Mouse (Mus musculus) brain, adult 2 months (tissue): Measurements from ENCODE around the gene Ntng2.

Experiments used
- DNase-seq: peaks from one replicate; pipeline ENCODE4 v3.0.0; 2011; ENCODE audit warnings: low read depth, low spot score

Ntng2 gene

DNA sequence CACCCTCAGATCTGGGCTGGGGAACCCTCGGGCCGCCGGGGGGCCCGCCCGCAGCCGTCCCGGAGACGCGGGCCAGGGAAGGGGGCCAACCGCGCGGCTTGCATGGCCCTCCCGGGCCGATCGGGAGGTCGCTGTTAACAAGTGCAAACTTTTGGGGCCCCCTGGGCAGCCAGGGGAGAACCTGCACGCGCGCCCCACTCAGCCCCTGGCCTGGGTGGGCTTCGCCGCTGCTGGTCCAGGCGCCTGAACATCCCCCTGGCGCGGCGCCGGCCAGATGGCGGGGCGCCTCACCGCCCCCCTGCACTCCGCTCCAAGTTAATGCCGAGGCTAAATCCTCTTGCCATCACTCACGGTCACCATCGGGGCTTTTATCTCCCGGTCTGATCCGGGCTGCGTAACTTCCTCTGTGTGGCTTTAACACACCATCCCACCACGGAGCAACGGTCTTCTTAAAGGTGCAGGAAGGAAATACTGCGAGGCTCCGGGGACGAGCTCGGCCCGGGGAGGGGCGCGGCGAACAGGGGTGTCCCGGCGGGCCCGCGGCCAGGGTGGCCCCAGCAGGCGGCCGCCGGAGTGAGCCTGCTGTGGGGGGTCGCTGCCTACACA lies at the start of gene Ntng2:
Gene Ntng2, minus strand, starts transcription at position 407 of the 606 bp plus-strand sequence.
- DNase-seq: peak; percentile 80

DNA sequence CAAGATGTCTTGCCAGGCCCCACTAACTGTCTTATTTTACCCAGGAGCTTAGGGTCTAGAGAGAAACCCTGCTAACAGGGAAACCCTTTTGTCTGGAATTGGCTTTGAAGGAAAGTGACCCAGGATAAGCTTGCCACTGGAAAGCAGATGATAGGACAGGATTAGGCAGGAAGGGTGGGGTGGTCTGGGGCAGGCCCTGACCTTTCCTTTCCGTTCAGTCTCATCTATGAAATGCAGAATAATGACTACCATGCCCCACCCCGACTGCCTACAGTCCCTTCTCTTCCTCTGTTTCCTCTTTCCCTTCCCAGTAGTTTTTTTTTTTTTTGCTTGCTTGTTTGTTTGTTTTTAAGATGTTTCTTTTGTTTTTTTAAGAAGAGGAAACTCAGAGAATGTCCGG lies 42.8 kb upstream of the Ntng2 start:
- no peak for DNase-seq

DNA sequence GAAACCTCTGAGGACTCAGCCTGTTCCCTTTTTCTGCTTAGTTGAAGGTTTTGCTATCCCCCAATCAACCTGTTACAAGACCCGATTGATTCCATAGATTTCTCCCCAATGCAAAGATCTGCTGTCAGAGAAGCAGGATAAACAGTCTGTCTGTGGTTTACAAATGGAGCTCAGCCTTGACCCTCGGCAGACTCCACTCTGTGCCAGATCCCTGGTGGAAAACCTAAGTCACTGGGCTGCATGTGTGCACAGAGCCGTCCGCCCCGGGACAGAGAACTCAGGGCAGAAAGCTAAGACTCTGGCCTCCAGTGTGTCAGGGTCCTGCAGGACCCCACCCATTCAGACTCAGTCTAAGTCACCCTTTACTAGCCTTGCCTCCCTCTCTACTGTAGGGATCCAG lies 34.8 kb upstream of the Ntng2 start:
- no peak for DNase-seq

DNA sequence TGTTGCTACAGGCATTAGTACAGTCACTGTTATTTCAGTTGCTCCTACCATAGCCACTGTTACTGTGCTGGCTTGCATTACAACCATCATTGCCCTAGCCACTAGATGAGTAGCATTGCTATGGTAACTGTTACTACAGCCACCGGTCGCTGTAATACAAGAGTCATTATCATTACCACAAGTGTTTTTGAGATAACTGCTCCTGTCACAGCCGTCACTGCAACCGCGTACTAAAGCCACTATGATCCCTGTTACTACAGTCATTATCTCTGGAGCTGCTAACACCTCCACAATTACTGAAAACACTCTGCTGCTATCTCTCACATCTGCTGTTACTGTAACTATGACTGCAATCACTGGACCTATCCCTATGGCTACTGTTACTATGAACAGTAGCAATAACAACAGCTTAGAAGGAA lies 24.9 kb upstream of the Ntng2 start:
- DNase-seq: no peak

DNA sequence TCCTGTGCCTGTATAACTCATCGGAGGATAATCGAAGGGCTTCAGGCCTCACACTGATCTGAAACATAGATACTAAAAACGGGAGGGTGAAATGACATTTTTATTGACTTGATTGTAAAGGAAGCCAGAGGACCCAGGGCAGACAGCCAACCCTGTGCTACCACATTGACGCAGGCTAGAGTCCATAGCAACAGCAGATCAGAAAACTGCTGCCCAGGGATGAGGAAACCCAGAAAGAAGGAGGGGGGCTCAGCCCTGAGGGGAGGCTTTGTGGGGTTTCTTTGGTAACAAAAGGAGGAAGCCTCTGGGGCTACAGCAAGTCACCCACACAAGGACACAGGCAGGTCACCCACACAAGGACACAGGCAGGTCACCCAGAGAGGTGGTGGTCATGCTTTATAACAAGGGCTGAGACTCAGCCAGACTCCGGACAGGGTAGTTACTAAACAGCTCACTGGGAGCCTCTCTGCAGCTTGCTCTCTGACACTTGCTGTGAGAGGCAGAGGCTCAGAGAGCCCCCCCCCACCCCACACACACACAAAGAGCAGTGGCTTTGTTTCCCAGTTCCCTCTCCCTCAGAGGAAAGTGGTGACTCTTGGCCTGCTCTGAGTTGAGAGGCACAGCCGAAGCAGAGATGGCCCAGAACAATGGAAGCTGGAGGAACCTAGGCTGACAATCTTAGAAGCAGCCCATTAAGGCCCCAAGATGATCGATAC lies 19.2 kb upstream of the Ntng2 start:
- DNase-seq: peak; percentile 49

DNA sequence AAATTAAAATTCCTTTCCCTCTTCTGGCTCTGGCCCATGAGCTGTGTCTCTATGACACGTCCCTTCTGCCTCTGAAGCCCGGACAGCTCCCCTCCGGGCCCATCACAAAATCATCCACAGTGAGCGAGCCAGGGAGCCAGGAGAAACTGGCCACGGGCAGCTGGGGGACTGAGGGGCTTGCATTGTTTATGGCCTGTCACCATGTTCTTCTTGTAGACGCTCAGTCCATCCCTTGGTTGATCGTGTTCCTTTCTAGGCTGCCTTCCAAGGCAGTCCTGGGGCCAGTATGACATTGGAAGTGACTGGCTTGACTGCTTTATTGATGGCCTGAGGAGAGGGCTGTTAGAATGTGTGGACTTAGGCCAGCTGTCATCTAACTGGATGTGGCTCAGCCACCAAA lies 18.3 kb upstream of the Ntng2 start:
- no peak for DNase-seq

DNA sequence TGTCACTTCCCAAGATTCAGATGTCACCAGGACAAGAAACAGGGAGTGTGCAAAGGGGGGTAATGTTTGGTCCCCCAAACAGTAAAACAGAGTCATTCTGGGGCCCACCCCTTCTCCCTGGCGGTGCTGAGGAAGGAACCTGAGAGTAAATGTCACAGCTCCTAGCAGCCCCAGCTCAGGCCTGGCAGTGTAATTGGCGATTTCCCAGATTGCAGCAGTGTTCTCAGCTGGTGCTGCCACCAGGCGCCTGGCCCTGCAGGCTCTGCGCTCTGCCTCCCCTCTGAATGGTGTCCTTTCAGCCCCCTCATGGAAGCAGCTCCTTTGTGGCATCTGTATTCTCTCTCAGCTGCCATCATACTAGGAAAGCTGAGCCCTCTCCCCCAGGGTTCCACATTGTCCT lies 14.0 kb upstream of the Ntng2 start:
- peak; percentile 85 for DNase-seq

DNA sequence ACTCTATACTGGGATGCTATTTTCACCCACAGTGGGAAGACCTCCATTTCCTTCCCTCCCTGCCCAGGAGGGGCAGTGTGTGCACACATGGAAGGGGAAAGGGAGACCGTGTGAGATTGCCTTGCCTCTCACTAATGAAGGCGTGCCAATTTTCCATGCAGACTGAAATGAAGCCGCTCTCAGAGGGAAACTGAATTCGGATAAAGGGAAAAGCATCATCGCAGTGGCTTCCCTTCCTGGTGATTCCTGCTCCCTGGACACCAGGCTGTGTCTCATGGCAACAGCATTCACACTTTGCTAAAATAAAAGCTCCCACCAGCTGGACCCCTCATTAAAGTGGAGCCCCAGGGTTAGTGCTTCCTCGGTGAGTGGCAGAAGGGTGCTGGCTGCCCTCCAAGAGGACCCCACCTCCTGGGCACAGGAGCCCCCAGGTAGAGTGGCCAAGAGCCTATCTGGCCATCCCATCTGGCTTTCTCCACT lies 9.7 kb upstream of the Ntng2 start:
- peak; percentile 52 for DNase-seq

DNA sequence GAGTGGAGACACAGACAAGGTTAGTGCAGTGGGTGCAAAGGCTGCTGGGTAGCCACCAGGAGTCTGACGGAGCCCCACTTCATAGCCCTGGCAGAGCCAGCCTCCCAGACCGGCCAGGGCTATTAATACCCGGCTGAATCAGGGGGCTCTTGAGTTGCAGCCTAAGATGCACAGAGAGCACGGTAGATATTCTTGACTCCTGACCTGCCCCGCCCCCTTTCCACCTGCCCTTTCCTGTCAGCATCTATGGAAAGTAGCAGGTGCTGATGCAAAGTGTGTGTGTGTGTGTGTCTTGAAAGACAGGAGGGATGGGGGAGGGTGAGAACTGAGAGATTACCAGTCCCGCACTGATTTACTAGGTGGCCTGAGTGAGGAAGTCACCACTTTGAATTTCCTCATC lies 8.3 kb upstream of the Ntng2 start:
- no peak for DNase-seq

DNA sequence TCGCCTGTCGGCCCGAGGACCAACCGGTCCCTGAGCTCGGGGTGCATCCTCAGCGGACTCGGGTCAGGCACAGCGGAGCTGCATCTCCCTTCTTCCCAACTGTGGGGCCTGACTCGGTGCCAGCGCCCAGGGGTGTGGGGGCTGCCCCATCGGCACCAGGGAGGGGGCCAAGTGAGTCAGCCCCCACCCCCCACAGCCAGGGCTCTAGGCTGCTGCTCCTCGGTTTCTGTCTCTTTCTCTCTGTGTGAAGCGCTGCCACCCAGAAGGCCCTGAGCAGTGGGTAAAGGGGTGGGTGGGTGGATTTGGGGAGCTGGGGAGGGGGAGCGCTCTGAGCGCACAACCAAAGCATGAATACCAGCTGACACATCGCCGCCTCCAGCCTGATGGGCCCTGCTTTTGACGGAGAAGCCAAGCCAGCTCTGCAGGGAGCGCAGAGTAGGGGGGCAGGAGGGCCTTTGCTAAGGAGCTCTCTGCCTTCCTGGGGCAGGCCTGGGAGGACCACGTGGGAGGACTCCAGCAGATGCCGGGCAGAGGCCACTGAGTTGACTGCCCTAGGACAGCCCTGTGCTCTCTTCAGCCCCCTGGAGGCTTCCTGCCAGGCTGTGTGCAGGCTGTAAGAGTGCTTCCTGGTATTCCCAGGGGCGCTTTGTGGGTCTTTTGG lies 530 bp upstream of the Ntng2 start:
- DNase-seq: peak; percentile 82

DNA sequence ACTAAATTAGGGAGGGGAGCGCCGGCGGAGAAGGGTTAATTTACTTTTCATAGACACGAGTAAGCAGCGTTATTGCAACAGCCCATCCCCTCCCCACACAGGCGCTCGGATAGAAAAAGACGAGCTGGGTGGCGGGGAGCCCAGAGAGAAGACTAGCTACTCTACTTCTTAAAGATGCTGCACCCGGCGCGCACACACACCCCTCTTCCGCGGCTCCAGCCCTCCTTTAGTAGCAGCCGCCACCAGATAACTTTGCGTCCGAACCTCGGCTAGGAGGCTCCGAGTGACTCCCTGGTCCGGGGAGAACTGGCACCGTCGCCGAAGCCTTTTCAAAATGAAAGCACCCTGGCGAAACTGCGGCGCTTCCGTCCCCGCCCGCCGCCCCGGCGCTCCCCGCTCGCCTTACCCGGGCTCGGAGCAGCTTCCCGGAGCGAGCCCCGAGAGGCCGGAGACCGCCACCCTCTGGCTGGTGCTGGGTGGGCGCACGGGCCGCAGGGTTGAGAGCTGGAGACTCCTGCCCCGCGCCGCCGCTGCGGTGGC lies 676 bp downstream of the Ntng2 start:
- DNase-seq: peak; percentile 50

DNA sequence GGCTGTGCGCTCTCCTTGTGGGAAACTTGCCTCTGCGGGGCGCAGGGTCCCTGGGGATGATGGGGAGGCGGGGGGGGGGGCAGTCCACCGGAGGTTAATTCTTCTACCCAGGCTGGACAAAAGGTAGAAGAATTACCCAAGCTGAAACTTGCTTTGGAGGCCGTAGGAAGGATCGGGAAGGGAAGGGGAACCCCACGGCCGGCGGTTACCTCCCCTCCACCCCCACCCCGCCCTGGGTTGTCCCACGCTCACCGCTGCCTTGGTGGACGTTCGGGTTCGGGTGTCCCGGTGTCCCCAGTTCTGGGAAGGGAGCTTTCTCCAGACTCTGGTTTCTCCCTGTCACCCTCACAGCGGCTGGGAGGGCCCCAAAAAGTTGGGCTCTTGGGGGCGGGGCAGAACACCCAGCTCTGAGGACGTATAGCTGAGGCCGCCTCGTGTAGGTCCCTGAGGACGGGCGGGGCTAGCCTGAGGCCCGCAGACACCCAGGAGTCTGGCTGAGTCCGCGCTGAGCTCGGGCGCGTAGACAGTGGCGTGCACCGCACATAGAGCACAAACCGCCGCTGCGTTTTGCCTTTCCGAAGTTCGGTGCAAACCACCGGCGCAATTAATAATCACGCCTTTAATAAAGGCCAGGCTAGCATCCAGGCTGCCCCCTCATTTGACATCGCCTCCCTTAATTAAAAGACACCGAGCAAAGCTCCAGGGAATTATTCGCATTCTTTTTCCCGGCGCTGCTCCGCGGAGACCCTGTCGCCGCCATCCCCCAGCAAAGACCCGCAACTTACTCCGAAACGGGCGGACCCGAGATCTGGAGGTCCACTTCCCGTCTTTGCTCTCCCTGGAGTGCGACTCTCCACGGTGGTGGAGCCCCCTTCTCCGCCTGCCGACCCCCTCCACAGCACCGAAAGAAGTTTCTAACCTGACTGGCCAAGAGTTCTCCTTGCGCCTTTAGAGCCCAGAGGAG lies 1.4 kb downstream of the Ntng2 start:
- DNase-seq: peak; percentile 58

DNA sequence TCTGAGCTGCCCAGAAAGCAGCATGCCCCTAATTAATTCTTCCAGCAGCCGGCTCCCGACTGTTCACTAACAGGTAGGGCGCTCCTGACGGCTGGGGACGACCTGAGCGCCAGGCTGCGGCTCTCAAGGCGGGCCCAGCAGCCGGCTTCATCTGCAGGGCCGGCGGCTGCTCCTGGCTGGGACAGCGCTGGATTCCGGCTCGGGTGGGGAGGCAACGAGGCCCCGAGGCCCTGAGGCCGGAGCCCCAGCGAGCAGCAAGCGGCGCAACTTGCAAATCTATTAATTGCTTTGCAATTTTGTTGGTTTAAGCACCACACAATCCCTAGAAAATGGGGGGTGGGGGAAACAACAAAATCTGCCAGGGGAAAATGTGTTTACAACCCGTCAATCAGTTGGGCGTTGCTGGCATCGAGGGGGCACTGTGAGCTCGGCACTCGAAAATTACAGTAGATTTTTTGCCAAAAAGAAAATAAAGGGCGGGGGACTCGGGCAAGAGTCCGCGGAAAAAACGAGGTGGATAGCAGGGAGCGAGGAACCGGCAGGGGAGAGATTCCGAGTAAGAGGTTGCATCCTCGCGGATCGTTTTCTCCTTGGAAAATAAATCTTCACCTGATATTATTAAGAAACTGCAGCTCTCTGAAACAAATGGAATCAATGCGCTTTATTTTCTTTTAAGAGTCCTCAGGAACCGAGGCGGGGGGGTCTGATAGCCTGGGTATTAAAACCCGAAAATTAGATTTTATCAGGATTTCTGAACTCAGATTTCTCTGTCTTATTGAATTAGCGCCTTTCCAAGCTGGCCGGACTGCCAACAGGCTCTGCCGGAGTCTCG lies 2.3 kb downstream of the Ntng2 start:
- no peak for DNase-seq

DNA sequence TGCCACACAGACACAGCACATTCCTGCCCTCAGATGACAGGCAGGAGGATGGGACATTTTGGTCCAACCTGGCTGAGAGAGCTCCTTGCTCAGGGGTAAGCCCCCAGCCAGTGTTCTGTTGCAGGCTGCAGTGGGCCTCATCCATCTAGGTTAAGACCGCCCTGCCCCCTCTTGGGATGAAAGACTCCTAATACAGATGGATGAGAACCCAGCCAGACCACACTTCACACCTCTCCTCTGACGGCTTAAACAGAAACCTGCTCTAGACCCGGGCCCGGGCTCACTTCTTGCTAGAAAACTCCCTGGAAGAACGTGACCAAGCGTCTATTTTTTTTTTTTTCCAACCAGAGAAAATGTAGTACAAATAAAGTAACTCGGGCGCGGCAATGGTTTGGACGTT lies 3.0 kb downstream of the Ntng2 start:
- no peak for DNase-seq

DNA sequence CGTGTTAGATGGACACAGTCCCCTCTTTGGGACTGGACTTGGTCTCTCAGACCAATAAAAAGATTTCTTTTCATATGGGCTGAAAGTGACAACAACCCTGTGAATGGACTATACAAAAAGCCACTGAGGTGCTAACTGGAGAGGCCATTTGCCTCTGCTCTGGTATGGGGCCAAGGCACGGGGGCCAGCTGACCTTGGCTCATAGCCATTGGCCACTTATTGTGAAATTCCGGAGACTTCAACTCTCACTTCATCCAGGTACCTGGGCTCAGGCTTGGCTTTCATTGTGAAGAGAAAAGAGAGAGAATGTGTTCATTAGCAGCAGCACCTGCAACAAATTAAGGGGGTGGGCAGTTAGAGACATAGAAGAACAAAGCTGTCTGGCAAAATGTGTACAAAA lies 4.3 kb downstream of the Ntng2 start:
- no peak for DNase-seq

DNA sequence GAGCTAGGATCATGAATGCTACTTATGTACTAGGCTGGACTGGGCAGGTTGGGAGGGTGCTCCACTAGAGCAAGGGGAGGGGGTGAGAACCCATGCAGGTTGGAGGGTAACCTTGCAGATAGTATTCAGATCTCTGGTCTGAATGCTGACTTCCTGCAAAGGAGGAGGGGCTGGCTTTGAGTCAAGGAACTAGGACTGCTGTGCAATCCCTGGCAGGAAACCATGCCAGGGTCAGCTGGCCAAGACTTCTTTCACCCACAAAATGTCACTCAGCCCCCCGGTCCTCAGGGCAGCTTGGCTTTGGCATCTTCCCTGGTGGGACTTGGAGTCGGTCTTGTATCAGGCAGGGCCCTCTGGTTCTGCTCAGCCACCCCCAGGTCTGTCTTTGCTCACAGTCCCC lies 5.4 kb downstream of the Ntng2 start:
- DNase-seq: no peak

DNA sequence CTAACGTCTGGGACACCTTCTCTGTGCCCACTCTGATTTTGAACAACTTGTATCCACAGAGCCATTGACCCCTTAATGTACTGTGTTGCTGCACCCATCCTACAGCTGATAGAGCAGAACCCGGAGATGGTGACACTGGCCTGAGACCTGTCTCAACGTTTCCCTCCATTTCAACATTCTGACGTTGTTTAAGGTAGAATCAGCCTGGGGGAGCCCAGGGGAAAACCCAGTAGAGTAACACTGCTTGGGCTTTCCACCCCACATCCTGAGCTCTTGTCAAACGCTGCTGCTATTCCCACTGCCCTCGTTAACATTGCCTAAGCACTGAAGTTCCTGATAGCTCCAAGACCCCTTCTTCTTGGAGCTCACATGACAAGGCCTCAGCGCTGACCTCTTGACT lies 5.9 kb downstream of the Ntng2 start:
- DNase-seq: no peak

DNA sequence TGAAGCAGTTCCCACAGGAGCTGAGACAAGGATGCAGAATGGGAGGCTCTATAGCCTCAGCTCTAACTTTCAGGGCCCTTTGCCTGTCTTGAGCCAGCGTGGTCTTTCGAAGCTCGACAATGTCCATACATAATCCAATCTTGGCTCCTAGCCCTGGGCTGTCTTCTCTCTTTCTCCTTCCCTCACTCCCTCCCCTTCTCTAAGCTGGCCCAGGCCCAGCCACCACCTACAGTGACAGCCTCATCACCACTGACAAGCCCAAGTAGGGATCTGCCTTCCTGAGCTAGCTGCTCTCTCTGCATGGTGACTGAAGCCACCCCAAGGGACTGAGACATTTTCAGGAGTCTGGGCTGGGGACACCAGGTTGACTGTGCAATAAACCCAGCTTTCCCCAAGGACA lies 6.5 kb downstream of the Ntng2 start:
- peak; percentile 66 for DNase-seq

DNA sequence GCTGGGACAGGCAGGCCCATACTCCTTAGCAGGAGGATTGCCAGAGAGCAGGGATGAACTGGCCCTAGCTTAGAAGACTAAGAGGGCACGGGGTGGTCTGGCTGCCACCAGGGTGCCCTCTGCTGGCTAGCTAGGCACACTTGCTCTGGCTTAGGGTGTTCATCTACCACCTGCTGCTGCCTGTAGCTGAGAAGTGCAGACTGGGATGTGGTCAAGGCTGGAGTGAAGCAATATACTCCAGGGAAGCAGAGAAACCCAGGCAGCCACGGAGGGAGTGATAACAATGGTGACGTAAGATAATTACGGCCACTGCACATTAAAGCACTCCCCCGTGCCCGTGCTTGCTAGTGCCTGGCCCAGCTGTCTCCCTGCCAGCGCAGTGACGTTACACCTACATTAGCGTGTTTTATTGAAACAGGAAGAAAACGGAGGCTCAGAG lies 7.4 kb downstream of the Ntng2 start:
- no peak for DNase-seq

DNA sequence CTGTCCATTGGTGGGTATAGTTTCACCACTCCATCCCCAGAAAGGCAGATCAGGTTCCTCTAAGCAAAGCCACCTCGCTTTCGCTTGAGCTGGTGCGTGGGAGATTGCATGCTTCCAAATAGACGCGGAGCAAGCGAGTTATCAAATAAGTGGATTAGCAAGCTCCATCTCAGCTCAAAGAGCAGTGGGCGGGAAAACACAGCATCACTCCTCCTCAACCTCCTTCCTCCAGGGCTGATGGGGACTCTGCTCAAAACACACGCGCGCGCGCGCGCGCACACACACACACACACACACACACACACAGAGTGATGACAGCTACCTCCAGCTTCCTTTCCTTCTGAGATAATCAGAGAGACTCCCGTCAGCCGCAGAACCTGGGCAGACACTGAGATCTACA lies 13.5 kb downstream of the Ntng2 start:
- DNase-seq: peak; percentile 88

DNA sequence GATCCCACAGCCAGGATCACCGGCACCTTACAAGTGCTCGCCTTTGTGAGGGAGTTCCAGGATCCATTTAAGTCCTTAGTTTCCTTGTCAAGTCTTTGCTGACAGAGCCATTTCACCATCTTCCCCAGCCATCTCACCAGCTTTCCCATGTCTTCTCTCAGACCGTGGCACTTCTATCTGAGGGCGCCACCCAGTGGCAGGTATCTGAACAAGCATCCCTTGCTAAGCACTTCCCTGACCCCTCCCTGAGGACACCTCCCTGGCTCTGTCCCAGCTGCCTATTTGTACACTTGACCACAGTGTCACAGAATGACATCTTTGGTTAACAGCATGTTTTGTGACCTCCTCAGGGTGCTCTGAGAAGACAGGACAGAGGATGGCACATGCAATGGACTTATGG lies 15.2 kb downstream of the Ntng2 start:
- DNase-seq: peak; percentile 93
